Mouse (Mus musculus) C2C12 (cell line): Measurements from ENCODE around the gene Nepro. TPM values are rescaled to one million over a fixed set of nuclear protein-coding genes. Genes with fewer than 3 reads are reported as not detected.

Experiments used
- H3K27me3 ChIP-seq: one replicate; pipeline ENCODE4 v1.6.1; 2011; ENCODE audit not compliant: control insufficient read depth, insufficient read depth, insufficient read length
- H3K36me3 ChIP-seq: one replicate; pipeline ENCODE4 v1.6.1; 2011; ENCODE audit not compliant: control insufficient read depth, insufficient read depth
- H3K4me3 ChIP-seq: one replicate; pipeline ENCODE4 v1.5.1; 2011; ENCODE audit warnings: mild to moderate bottlenecking, control low read depth; ENCODE audit not compliant: poor library complexity, insufficient read depth, severe bottlenecking
- H3K79me2 ChIP-seq: one replicate; pipeline ENCODE4 v1.6.1; 2011; ENCODE audit not compliant: control insufficient read depth, insufficient read depth
- H3K79me3 ChIP-seq: one replicate; pipeline ENCODE4 v1.6.1; 2011; ENCODE audit warnings: low read depth, control low read depth
- H3ac ChIP-seq: one replicate; pipeline ENCODE3; 2011; ENCODE audit warnings: low read depth; ENCODE audit not compliant: control insufficient read depth, insufficient read length
- CEBPB ChIP-seq: IDR thresholded peaks from one replicate; pipeline ENCODE4 v1.6.1; 2011; ENCODE audit warnings: low read depth, mild to moderate bottlenecking, control low read depth, moderate library complexity
- CTCF ChIP-seq: IDR thresholded peaks from one replicate; pipeline ENCODE4 v1.5.1; 2011; ENCODE audit not compliant: control insufficient read depth, insufficient read depth, insufficient read length
- FOSL1 ChIP-seq: IDR thresholded peaks from one replicate; pipeline ENCODE4 v1.8.0; 2011; ENCODE audit warnings: mild to moderate bottlenecking, low read length; ENCODE audit not compliant: poor library complexity, insufficient read depth, severe bottlenecking
- MAX ChIP-seq: IDR thresholded peaks from one replicate; pipeline ENCODE4 v1.6.1; 2011; ENCODE audit warnings: mild to moderate bottlenecking, control low read depth
- MYOD1 ChIP-seq: IDR thresholded peaks from one replicate; pipeline ENCODE4 v1.6.1; 2011; ENCODE audit warnings: low read depth; ENCODE audit not compliant: control insufficient read depth, insufficient read length
- MYOG ChIP-seq: IDR thresholded peaks from one replicate; pipeline ENCODE4 v1.6.1; 2011; ENCODE audit not compliant: control insufficient read depth, insufficient read length; ENCODE audit errors: extremely low read depth
- USF1 ChIP-seq: IDR thresholded peaks from one replicate; pipeline ENCODE4 v1.6.1; 2011; ENCODE audit warnings: low read depth, mild to moderate bottlenecking, control low read depth, moderate library complexity
- polyA plus RNA-seq: library from polyadenylated mRNA; unstranded; fragments of >200 nt; fragmentation: generic; extraction: Trizol; gene quantifications from one replicate; pipeline ENCODE4 v1.2.1, GENCODE M21; 2012; ENCODE audit warnings: missing spikeins

The Nepro gene
- polyA plus RNA-seq, 1 experiment: 11.0 TPM

- Histone ChIP-seq H3K79me3 (no peaks in the 10 kb centered on the region), H3K4me3 (no peak overlapping the region), H3K79me2 (no peaks in the 10 kb centered on the region), H3K36me3 (no peaks in the 10 kb centered on the region), H3ac (no peak overlapping the region), H3K27me3 (no peaks in the 10 kb centered on the region)
- TF ChIP-seq CEBPB: no peak
- TF ChIP-seq MYOD1: no peak
- no peak for TF ChIP-seq USF1
- no peak for TF ChIP-seq FOSL1
- TF ChIP-seq MYOG: no peak
These were observed 42.3 kb downstream of the Nepro start for GRCm38 (mm10) chr16:44766320-44766892.

- no peak overlapping the region for H3ac ChIP-seq
- TF ChIP-seq MYOG (no peak), USF1 (no peak), MYOD1 (no peak), FOSL1 (no peak), CEBPB (no peak), CTCF (no peak), MAX (no peak)
- H3K36me3 ChIP-seq: no peaks in the 10 kb centered on the region
- H3K79me2 ChIP-seq: no peaks in the 10 kb centered on the region
- no peak overlapping the region for H3K4me3 ChIP-seq
- no peaks in the 10 kb centered on the region for H3K27me3 ChIP-seq
- H3K79me3 ChIP-seq: no peaks in the 10 kb centered on the region
These were observed 43.4 kb downstream of the Nepro start for GRCm38 (mm10) chr16:44767506-44767905.

GRCm38 (mm10) chr16:44767967-44768366, 43.9 kb downstream of the Nepro start:
- no peak overlapping the region for H3K4me3 ChIP-seq
- no peaks in the 10 kb centered on the region for H3K36me3 ChIP-seq
- TF ChIP-seq USF1 (no peak), CTCF (no peak), MYOD1 (no peak), MYOG (no peak), CEBPB (no peak), FOSL1 (no peak), MAX (no peak)
- H3K79me3 ChIP-seq: no peaks in the 10 kb centered on the region
- no peaks in the 10 kb centered on the region for H3K79me2 ChIP-seq
- no peak overlapping the region for H3ac ChIP-seq
- no peaks in the 10 kb centered on the region for H3K27me3 ChIP-seq

DNA sequence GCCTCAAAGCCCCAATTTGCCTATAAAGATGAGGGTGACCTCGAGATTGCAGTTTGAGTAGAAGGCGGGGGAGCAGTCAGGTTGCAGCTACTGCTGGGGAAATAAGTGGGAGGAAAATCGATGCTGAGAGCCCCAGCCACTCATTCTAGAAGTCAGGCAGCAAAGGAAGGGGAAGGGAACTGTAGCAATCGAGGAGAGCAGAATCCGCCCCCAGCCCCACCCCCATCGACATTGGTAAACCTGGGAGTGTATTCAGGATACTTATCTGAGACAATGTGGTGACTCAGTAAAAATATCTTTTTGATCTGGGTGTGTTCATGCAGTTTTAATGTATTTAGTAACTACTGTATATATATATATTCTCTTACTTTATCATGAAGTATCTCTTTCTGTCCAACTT, 48.5 kb downstream of the Nepro start:
- Histone ChIP-seq H3ac (no peak overlapping the region), H3K36me3 (no peaks in the 10 kb centered on the region), H3K27me3 (no peaks in the 10 kb centered on the region), H3K79me3 (no peaks in the 10 kb centered on the region), H3K79me2 (no peaks in the 10 kb centered on the region), H3K4me3 (no peak overlapping the region)
- no peak for TF ChIP-seq MAX
- TF ChIP-seq MYOG: no peak
- no peak for TF ChIP-seq USF1
- TF ChIP-seq FOSL1: no peak
- no peak for TF ChIP-seq CEBPB
- TF ChIP-seq MYOD1: no peak
- TF ChIP-seq CTCF: no peak

DNA sequence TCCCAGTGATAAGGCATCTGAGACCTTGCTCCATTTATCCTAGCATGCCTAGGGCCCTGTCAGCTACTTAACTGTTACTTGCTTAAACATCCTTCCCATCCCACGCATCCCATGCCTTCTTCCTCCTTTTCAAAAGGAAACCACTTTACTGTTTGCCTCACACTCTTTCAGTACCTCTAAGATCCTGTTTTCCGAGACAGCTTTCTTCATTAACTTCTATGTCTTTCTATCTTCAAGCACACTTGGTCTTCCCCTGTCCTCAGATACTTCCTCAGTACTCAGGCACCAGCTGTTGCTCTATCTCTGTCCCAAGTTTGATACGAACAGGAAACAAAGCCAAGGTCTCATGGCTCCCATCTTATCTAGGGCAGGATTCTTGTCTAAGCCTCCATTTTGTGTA, 49.6 kb downstream of the Nepro start:
- Histone ChIP-seq H3ac (no peak overlapping the region), H3K27me3 (no peaks in the 10 kb centered on the region), H3K4me3 (no peak overlapping the region), H3K36me3 (no peaks in the 10 kb centered on the region), H3K79me3 (no peaks in the 10 kb centered on the region), H3K79me2 (no peaks in the 10 kb centered on the region)
- TF ChIP-seq CEBPB (no peak), MYOD1 (no peak), MYOG (no peak)

GRCm38 (mm10) chr16:44774201-44774600, 50.1 kb downstream of the Nepro start:
- TF ChIP-seq USF1 (no peak), MYOG (no peak), FOSL1 (no peak), CTCF (no peak), MYOD1 (no peak), CEBPB (no peak), MAX (no peak)
- Histone ChIP-seq H3K4me3 (no peak overlapping the region), H3K79me3 (no peaks in the 10 kb centered on the region), H3ac (no peak overlapping the region), H3K27me3 (no peaks in the 10 kb centered on the region), H3K79me2 (no peaks in the 10 kb centered on the region), H3K36me3 (no peaks in the 10 kb centered on the region)
